Mouse (Mus musculus) stomach, embryonic 15.5 days (tissue): ENCODE results near the gene Engase. TPM values are rescaled to one million over a fixed set of nuclear protein-coding genes. Genes with fewer than 3 reads are reported as not detected.

Experiments
- polyA plus RNA-seq: library from polyadenylated mRNA; unstranded; fragments of >200 nt; fragmentation: Nextera tagmentation; extraction: Ambion mirVana; gene quantifications from 2 replicates; pipeline ENCODE4 v1.2.1, GENCODE M21; 2015

The Engase gene
- polyA plus RNA-seq, 1 experiment from 2014 or later, result 10.1 TPM

Other genes starting within 250 kb of the Engase start
- gene Cyth1, start 228.2 kb upstream of the Engase start, polyA plus RNA-seq, result 13.8 and 13.9 TPM in 2 replicates
- gene Usp36, start 186.6 kb upstream of the Engase start, polyA plus RNA-seq, result 20.3 and 20.5 TPM in 2 replicates
- gene Cep295nl, start 134.3 kb upstream of the Engase start, polyA plus RNA-seq, result 0.36 and 0.42 TPM in 2 replicates
- gene Timp2, start 121.1 kb upstream of the Engase start, polyA plus RNA-seq, result 78.8 and 83.0 TPM in 2 replicates
- 67.4 and 81.5 TPM in 2 replicates for gene Lgals3bp, start 74.7 kb upstream of the Engase start, polyA plus RNA-seq
- 30.7 and 32.1 TPM in 2 replicates for gene Cant1, start 57.7 kb upstream of the Engase start, polyA plus RNA-seq
- gene C1qtnf1, start 48.6 kb upstream of the Engase start, polyA plus RNA-seq, result 6.8 and 8.3 TPM in 2 replicates